Mouse (Mus musculus): ENCODE results near the gene Kbtbd12. TPM values are rescaled to one million over a fixed set of nuclear protein-coding genes. Genes with fewer than 3 reads are reported as not detected.

Kbtbd12 gene
- polyA plus RNA-seq, 1 experiment from 2014 or later = 0.21 TPM

GRCm38 (mm10) chr6:88545397-88545790, 92.4 kb downstream of the Kbtbd12 start:
- Histone ChIP-seq H3K4me2 (no peak overlapping the region), H3K9me3 (no peaks in the 10 kb centered on the region), H3K4me1 (no peaks in the 10 kb centered on the region), H3K36me3 (no peaks in the 10 kb centered on the region), H3K27me3 (peaks cover 48% of the 10 kb centered on the region), H3K9ac (0 out of 2 replicates have a peak overlapping the region, but pooled peaks have one; percentile 21), H3K4me3 (no peak overlapping the region), H3K27ac (no peak overlapping the region)
- ATAC-seq (ENCODE audit: insufficient number of reproducible peaks, insufficient read depth, low FRiP score, low TSS enrichment, low read depth) = no peak
- 27% methylated on average over 10 of the region's 10 CpGs for WGBS

DNA sequence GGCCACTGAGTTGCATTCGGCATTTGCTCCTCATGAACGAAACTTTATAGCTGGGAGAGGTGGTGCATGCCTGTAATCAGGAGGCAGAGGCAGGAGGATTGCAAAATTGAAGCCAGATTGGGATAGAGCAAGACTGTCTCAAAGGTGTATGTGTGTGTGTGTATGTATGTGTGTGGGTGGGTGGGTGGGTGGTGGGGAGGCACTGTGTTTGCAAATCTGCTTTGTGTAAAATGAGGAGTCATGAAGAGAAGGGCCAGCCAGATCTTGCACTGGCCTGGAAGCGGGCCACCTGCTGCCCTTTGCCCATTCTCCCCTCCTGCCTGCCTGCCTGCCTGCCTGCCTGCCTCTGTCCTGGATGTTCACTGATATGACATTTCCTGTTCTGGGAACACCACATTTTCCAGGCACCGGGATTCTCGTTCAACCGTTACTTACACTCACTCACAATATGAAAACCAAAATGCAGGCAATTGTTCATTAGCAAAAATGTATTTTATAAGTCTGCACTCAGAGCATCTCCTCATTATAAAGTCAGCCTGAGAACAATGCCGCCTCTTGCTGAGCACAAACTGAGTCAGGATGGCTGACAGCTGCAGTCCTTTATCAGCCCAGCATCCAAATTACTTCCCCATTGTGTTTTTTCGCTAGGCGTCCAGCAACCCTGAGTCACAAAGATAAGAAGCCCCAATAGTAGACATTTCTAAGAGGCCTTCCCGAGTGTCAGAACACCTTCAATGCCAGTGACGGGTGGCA, 92.9 kb downstream of the Kbtbd12 start:
- Histone ChIP-seq H3K27me3 (peaks cover 48% of the 10 kb centered on the region), H3K4me3 (no peak overlapping the region), H3K36me3 (no peaks in the 10 kb centered on the region), H3K27ac (no peak overlapping the region), H3K4me2 (no peak overlapping the region), H3K9me3 (no peaks in the 10 kb centered on the region), H3K4me1 (no peaks in the 10 kb centered on the region), H3K9ac (no peak overlapping the region)
- no peak for ATAC-seq (ENCODE audit: insufficient number of reproducible peaks, insufficient read depth, low FRiP score, low TSS enrichment, low read depth)
- WGBS = 35% methylated on average over 10 of the region's 11 CpGs

DNA sequence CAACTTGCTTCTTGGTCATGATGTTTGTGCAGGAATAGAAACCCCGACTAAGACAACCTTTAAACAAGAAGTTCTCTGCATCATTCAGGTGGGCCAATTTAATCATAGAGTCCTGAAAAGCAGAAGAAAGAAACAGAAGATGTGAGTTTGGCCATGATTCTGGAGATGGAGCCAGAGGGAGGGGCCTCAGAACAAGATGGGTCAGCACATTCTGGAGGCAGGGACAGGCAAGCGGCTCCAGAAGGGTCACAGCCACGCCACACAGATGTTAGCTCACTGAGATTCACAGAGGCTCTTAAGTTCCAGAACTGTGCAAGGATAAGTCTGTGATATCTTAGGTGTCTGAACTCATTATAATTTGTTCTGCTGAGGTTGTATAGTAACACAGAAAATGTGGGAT, 93.5 kb downstream of the Kbtbd12 start:
- Histone ChIP-seq H3K36me3 (no peaks in the 10 kb centered on the region), H3K9me3 (no peaks in the 10 kb centered on the region), H3K4me2 (no peak overlapping the region), H3K4me1 (no peaks in the 10 kb centered on the region), H3K27ac (no peak overlapping the region), H3K9ac (no peak overlapping the region), H3K4me3 (no peak overlapping the region), H3K27me3 (peaks cover 48% of the 10 kb centered on the region)
- ATAC-seq (ENCODE audit: insufficient number of reproducible peaks, insufficient read depth, low FRiP score, low TSS enrichment, low read depth) = no peak
- WGBS = 75% methylated on average over 3 of the region's 3 CpGs

DNA sequence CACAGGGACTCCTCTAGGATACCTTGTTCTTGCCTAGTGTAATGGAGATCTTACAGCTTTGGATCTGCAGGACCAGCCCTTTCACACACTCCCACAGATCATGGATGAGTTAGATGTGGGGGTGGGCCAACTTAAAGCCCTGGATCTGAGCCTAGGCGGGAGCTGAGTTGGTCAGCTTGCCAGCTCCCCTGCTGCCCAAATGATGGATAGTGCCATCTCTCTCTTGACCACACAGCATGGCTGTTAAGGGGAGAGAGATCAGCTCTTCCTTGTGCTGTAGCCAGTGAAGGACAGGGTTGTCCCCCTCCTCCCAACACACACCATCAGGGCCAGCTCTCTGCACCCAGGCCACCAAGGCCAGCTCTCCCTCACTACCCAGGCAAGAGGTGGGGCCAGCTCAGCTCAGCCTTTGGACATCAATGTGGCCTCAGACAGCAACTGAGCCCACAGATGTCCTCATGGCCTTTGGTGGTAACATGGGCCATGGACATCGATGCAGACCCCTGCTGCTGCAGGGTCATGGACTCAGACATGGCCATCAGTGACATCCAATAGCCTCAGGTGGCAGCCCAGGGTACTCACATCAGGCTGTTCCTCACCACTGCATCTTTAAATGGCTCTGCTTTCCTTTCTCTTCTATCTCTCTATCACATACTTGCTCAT, 97.5 kb downstream of the Kbtbd12 start:
- H3K4me2 ChIP-seq = no peak overlapping the region
- WGBS = 85% methylated on average over 2 of the region's 2 CpGs
- H3K4me1 ChIP-seq = no peaks in the 10 kb centered on the region
- no peaks in the 10 kb centered on the region for H3K9me3 ChIP-seq
- ATAC-seq (ENCODE audit: insufficient number of reproducible peaks, insufficient read depth, low FRiP score, low TSS enrichment, low read depth) = no peak
- H3K27ac ChIP-seq = no peak overlapping the region
- H3K27me3 ChIP-seq = peaks cover 14% of the 10 kb centered on the region
- no peaks in the 10 kb centered on the region for H3K36me3 ChIP-seq
- no peak overlapping the region for H3K9ac ChIP-seq
- H3K4me3 ChIP-seq = no peak overlapping the region

- H3K36me3 ChIP-seq = no peaks in the 10 kb centered on the region
- no peaks in the 10 kb centered on the region for H3K4me1 ChIP-seq
Measured at GRCm38 (mm10) chr6:88530306-88530705, 107.4 kb downstream of the Kbtbd12 start.

GRCm38 (mm10) chr6:88524056-88524455, 113.7 kb downstream of the Kbtbd12 start:
- Histone ChIP-seq H3K9ac (no peak overlapping the region), H3K9me3 (no peaks in the 10 kb centered on the region), H3K4me3 (no peak overlapping the region), H3K27ac (no peak overlapping the region), H3K4me1 (peaks cover 7% of the 10 kb centered on the region), H3K27me3 (no peaks in the 10 kb centered on the region), H3K36me3 (no peaks in the 10 kb centered on the region), H3K4me2 (no peak overlapping the region)
- 87% methylated on average over 4 of the region's 4 CpGs for WGBS
- ATAC-seq (ENCODE audit: insufficient number of reproducible peaks, insufficient read depth, low FRiP score, low TSS enrichment, low read depth) = no peak

More at GRCm38 (mm10) chr6:88530306-88530705, 107.4 kb downstream of the Kbtbd12 start:
- ATAC-seq (ENCODE audit: insufficient number of reproducible peaks, insufficient read depth, low FRiP score, low TSS enrichment, low read depth) = no peak
- H3K4me3 ChIP-seq = no peak overlapping the region
- H3K4me2 ChIP-seq = no peak overlapping the region
- no peaks in the 10 kb centered on the region for H3K27me3 ChIP-seq
- H3K27ac ChIP-seq = no peak overlapping the region
- H3K9me3 ChIP-seq = no peaks in the 10 kb centered on the region
- H3K9ac ChIP-seq = no peak overlapping the region

GRCm38 (mm10) chr6:88523451-88523850, 114.3 kb downstream of the Kbtbd12 start:
- Histone ChIP-seq H3K4me1 (peaks cover 7% of the 10 kb centered on the region), H3K9me3 (no peaks in the 10 kb centered on the region), H3K36me3 (no peaks in the 10 kb centered on the region), H3K27me3 (no peaks in the 10 kb centered on the region), H3K9ac (no peak overlapping the region), H3K4me2 (no peak overlapping the region), H3K4me3 (no peak overlapping the region), H3K27ac (no peak overlapping the region)
- ATAC-seq (ENCODE audit: insufficient number of reproducible peaks, insufficient read depth, low FRiP score, low TSS enrichment, low read depth) = no peak
- 81% methylated on average over 3 of the region's 3 CpGs for WGBS

DNA sequence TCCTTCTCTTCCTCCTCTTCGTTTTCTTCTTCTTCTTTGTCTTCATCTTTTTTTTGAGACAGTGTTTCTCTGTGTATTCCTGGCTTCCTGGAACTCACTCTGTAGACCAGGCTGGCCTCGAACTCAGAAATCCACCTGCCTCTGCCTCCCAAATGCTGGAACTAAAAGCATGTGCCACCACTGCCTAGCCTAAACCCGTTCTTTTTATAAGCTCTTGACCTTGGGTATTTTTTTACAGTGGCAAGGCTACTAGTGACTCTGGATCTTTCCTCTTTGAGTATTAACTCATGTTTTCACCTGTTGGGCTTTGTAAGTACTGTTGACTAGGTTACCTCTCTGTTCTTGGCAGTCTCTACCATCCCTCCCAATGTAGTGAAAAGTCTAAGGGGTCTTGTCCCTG, 114.7 kb downstream of the Kbtbd12 start:
- H3K9me3 ChIP-seq = no peaks in the 10 kb centered on the region
- peaks cover 7% of the 10 kb centered on the region for H3K4me1 ChIP-seq
- no peaks in the 10 kb centered on the region for H3K36me3 ChIP-seq
- no peak overlapping the region for H3K4me3 ChIP-seq
- no peak overlapping the region for H3K27ac ChIP-seq
- no peak for ATAC-seq (ENCODE audit: insufficient number of reproducible peaks, insufficient read depth, low FRiP score, low TSS enrichment, low read depth)
- no peak overlapping the region for H3K4me2 ChIP-seq
- H3K9ac ChIP-seq = no peak overlapping the region
- no peaks in the 10 kb centered on the region for H3K27me3 ChIP-seq
- WGBS = 66% methylated on average over 3 of the region's 3 CpGs

GRCm38 (mm10) chr6:88522606-88523005, 115.1 kb downstream of the Kbtbd12 start:
- no peak overlapping the region for H3K9ac ChIP-seq

DNA sequence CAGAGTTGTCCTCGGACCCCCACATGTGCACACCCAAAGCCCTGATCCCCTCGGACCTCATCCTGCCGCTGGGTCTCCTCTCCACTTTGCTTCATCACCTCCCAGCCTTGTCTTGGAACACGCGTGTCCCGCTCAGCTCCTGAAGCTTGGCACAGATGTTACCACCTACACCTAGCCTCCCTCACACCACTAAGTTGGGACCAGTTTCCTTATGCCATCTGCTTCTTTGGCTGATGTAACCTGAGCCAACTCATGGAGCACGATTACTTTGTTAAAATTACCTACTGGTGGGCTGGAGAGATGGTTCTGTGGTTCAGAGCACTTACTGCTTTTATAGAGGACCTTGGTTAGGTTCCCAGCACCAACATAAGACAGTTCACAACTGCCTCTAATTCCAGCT, 115.9 kb downstream of the Kbtbd12 start:
- Histone ChIP-seq H3K27me3 (no peaks in the 10 kb centered on the region), H3K36me3 (0 out of 2 replicates have a peak, but pooled peaks cover under 1% of the 10 kb centered on the region), H3K9ac (no peak overlapping the region), H3K4me1 (peaks cover 15% of the 10 kb centered on the region), H3K4me2 (no peak overlapping the region), H3K4me3 (no peak overlapping the region), H3K27ac (no peak overlapping the region), H3K9me3 (no peaks in the 10 kb centered on the region)
- no peak for ATAC-seq (ENCODE audit: insufficient number of reproducible peaks, insufficient read depth, low FRiP score, low TSS enrichment, low read depth)
- WGBS = 79% methylated on average over 7 of the region's 7 CpGs

More at GRCm38 (mm10) chr6:88522606-88523005, 115.1 kb downstream of the Kbtbd12 start:
- H3K27ac ChIP-seq = no peak overlapping the region
- H3K36me3 ChIP-seq = no peaks in the 10 kb centered on the region
- H3K4me1 ChIP-seq = peaks cover 10% of the 10 kb centered on the region
- ATAC-seq (ENCODE audit: insufficient number of reproducible peaks, insufficient read depth, low FRiP score, low TSS enrichment, low read depth) = no peak
- H3K4me2 ChIP-seq = no peak overlapping the region
- 73% methylated on average over 3 of the region's 3 CpGs for WGBS
- H3K4me3 ChIP-seq = no peak overlapping the region
- no peaks in the 10 kb centered on the region for H3K27me3 ChIP-seq
- no peaks in the 10 kb centered on the region for H3K9me3 ChIP-seq

- Histone ChIP-seq H3K27ac (peak within 1 kb of the TSS; percentile 86), H3K4me1 (peaks cover 30% of the 10 kb centered on the region), H3K27me3 (no peaks in the 10 kb centered on the region), H3K4me2 (peak within 1 kb of the TSS; percentile 95), H3K4me3 (peak within 1 kb of the TSS; percentile 96), H3K9me3 (no peaks in the 10 kb centered on the region), H3K9ac (peak within 1 kb of the TSS; percentile 97), H3K36me3 (peaks cover 30% of the 10 kb centered on the region)
- peak; percentile 95 for ATAC-seq (ENCODE audit: insufficient number of reproducible peaks, insufficient read depth, low FRiP score, low TSS enrichment, low read depth)
- under 1% methylated on average over 80 of the region's 80 CpGs for WGBS
Measured at GRCm38 (mm10) chr6:88518404-88519263, 119.1 kb downstream of the Kbtbd12 start, which contains the start of gene Sec61a1. Sec61a1 (minus strand) TSS chr6:88518905.
